Mouse (Mus musculus) liver, embryonic 16.5 days (tissue): Measurements from ENCODE around the gene Scn3b. TPM values are rescaled to one million over a fixed set of nuclear protein-coding genes. Genes with fewer than 3 reads are reported as not detected.

Experiments used
- ATAC-seq: fragments of 200-750 bp; cut with Nextera tagmentation; 2 replicates; pipeline ENCODE4 v1.8.0; 2017; ENCODE audit warnings: low read depth, mild to moderate bottlenecking, moderate number of reproducible peaks, moderate library complexity
- H3K27ac ChIP-seq: fragments of 300-500 bp; sonication (generic); 2 replicates; pipeline ENCODE4 v1.5.1; 2014; ENCODE audit warnings: mild to moderate bottlenecking, low read length
- H3K27me3 ChIP-seq: fragments of 300-500 bp; sonication (generic); 2 replicates; pipeline ENCODE4 v1.6.1; 2014; ENCODE audit warnings: low read depth, low read length, mixed read lengths; ENCODE audit not compliant: control insufficient read depth, insufficient read depth
- H3K36me3 ChIP-seq: fragments of 300-500 bp; sonication (generic); 2 replicates; pipeline ENCODE4 v1.6.1; 2014; ENCODE audit warnings: mild to moderate bottlenecking; ENCODE audit not compliant: control insufficient read depth, insufficient read depth
- H3K4me1 ChIP-seq: fragments of 300-500 bp; sonication (generic); 2 replicates; pipeline ENCODE4 v1.6.1; 2014; ENCODE audit warnings: low read depth, low read length, mixed read lengths; ENCODE audit not compliant: control insufficient read depth
- H3K4me2 ChIP-seq: fragments of 300-500 bp; sonication (generic); 2 replicates; pipeline ENCODE4 v1.6.1; 2014; ENCODE audit warnings: low read depth, low read length, mixed read lengths
- H3K4me3 ChIP-seq: fragments of 300-500 bp; sonication (generic); 2 replicates; pipeline ENCODE4 v1.5.1; 2014; ENCODE audit warnings: low read depth, mild to moderate bottlenecking, low read length
- H3K9ac ChIP-seq: fragments of 300-500 bp; sonication (generic); 2 replicates; pipeline ENCODE4 v1.6.1; 2014; ENCODE audit warnings: low read depth, low read length
- H3K9me3 ChIP-seq: fragments of 300-500 bp; sonication (generic); replicated peaks from 2 replicates; pipeline ENCODE4 v1.6.1; 2016; ENCODE audit warnings: low read length; ENCODE audit not compliant: control insufficient read depth
- WGBS: fragments of 180-500 bp; shearing (Covaris S2); extraction: QIAGEN DNeasy Blood & Tissue Kit; methylation state at CpG from one replicate; pipeline ENCODE4 v1.1.7; 2014; ENCODE audit not compliant: insufficient replicate concordance; 5-methylcytosine and 5-hydroxymethylcytosine counted together
- polyA plus RNA-seq: library from polyadenylated mRNA; unstranded; fragments of >200 nt; fragmentation: Nextera tagmentation; extraction: Ambion mirVana; gene quantifications from 2 replicates; pipeline ENCODE4 v1.2.1, GENCODE M21; 2015

The Scn3b gene
- polyA plus RNA-seq, 1 experiment from 2014 or later: 0.30 TPM

DNA sequence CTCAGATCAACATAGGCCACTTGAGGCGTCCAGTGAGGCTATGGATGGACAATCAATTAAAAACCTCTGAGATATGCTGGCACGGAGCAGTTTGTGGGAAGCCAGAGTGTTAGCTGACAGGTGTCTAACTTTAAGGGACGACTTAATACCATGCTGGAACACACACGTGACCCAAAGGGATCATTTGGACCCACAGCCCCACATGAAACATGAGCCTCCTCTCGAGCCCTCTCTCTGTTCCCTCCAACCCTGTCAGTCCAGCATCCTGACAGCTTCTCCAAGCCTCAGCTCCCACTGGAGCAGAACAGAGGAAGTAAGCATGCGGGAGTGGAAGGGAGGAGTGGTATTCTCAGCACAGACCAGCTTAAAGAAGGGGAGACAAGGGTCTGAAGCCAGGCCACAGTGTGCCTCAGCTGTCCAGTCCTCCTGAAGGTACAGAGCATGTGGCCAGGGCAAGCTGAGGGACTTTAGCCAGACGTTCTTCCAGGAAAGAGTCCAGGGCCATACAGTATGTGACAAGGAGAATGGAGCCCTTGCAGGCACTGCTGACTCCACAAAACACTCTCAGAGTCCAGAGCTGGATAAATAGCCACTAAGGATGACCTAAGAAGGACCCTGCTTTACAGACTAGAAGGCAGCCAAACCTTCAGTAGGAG, 57.4 kb downstream of the Scn3b start:
- Histone ChIP-seq H3K9me3 (no peaks in the 10 kb centered on the region), H3K36me3 (no peaks in the 10 kb centered on the region), H3K9ac (no peak overlapping the region), H3K27ac (no peak overlapping the region), H3K4me3 (no peak overlapping the region), H3K4me2 (no peak overlapping the region), H3K4me1 (peaks cover 2% of the 10 kb centered on the region; the same call in 1 of the 2 replicates), H3K27me3 (no peaks in the 10 kb centered on the region)
- WGBS: 39% methylated on average over 7 of the region's 7 CpGs
- ATAC-seq: no peak

DNA sequence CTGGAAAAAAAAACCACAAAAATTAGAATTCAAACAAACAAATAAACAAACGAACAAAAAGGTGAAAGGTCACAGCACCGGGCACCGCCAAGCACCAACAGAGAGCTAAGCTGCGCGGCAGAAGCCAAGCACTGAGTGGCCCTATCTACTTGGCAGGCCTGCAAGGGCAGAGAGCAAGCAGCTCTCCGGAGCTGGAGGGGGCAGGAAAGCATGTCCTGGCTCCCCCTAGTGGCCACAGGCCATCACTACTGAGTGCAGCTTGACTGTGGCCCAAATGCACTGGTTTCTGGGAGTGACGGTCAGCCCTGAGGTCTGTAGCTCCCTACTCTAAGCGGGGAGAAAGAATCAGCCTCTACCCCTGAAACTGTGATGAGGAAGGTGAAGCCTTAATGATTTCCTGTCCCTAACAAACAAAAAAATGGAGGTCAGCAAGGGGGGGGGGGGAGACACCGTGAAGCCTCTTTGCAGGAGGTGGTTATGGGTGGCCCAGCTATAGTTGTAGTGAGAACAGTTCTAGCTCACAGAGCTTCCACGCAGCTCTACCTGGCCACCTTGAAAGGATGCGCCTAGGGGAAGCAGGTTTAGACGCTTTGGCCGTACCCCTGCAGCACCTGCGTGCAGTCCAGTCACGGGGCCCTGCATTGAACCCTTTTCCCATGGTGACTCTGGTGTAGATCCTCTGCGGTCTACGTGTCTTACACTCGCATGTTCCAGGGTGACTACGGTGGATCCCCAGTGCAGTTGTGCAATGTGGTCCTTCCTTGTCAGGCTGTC, 61.8 kb downstream of the Scn3b start:
- 51% methylated on average over 19 of the region's 19 CpGs for WGBS

DNA sequence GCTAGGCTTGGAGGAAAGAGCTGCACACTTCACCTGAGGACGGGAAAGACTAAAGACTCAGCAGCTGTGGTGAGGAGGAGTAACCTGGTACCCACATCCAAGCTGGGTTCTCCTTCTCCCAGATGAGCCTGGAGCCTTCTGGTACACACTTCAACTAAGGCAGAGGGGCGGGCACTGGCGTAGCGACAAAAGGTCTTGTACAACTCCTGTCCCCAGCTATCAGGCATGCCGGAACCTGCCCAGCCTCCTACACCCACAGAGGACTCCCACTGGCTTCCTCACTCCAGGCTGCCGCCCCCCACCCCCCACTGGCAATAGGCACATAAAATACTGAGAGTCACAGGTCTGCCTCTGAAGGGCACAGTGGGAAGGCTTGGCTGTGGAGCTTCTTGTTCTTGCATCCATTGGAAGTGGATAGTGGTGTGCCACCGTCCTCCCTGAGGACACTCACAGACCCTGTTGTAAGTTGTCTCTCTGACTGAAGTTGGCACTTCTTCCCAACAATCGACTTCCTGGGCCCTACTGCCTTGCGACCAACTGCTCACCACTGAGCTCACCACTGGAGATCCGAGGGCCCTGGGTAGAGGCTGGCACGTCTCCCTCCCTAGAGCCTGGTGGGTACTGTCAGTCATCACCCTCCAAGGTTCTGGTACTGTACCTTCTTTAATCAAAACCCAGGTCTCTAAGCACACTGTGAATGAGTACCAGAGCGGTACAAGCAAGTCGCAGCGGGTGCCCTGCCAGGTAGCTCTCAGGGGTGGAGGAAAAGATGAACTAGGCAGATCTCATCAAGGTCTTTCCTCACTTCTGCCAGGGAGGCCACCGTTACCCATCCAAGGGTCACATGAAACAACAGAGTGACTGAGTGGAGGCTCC, 62.6 kb downstream of the Scn3b start:
- no peaks in the 10 kb centered on the region for H3K4me1 ChIP-seq
- H3K27me3 ChIP-seq: no peaks in the 10 kb centered on the region
- no peak for ATAC-seq
- no peaks in the 10 kb centered on the region for H3K9me3 ChIP-seq
- no peak overlapping the region for H3K4me3 ChIP-seq
- no peak overlapping the region for H3K4me2 ChIP-seq
- H3K27ac ChIP-seq: no peak overlapping the region
- H3K36me3 ChIP-seq: no peaks in the 10 kb centered on the region
- 68% methylated on average over 15 of the region's 15 CpGs for WGBS
- H3K9ac ChIP-seq: no peak overlapping the region

More for the DNA sequence above, 61.8 kb downstream of the Scn3b start:
- Histone ChIP-seq H3K9me3 (no peaks in the 10 kb centered on the region), H3K4me2 (no peak overlapping the region), H3K27me3 (no peaks in the 10 kb centered on the region), H3K36me3 (no peaks in the 10 kb centered on the region), H3K27ac (no peak overlapping the region), H3K9ac (no peak overlapping the region), H3K4me3 (no peak overlapping the region), H3K4me1 (no peaks in the 10 kb centered on the region)
- ATAC-seq: peak; percentile 79

DNA sequence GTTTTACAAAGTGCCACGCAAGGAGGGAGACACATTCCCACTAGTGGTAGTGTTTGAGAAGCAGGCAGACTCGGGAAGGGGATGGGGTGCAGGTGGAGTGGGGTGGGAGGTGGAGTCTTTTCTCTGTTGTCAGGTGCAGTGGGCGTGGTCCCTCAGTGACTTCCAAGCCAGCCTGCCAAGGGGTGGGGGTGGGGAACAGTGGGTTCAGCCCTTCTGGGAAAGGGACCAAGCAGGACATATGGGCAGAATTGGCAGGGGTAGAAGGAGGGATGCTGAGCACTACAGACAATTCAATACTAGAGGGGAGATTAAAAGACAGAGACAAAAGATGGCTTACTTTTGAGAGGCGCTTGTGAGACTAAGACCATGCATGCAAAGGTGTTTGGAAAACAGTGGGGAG, 63.3 kb downstream of the Scn3b start:
- no peak overlapping the region for H3K4me2 ChIP-seq
- no peaks in the 10 kb centered on the region for H3K36me3 ChIP-seq
- H3K9ac ChIP-seq: no peak overlapping the region
- H3K4me3 ChIP-seq: no peak overlapping the region
- 58% methylated on average over 4 of the region's 4 CpGs for WGBS
- H3K27me3 ChIP-seq: no peaks in the 10 kb centered on the region
- H3K4me1 ChIP-seq: no peaks in the 10 kb centered on the region
- ATAC-seq: no peak
- H3K27ac ChIP-seq: no peak overlapping the region
- H3K9me3 ChIP-seq: no peaks in the 10 kb centered on the region

DNA sequence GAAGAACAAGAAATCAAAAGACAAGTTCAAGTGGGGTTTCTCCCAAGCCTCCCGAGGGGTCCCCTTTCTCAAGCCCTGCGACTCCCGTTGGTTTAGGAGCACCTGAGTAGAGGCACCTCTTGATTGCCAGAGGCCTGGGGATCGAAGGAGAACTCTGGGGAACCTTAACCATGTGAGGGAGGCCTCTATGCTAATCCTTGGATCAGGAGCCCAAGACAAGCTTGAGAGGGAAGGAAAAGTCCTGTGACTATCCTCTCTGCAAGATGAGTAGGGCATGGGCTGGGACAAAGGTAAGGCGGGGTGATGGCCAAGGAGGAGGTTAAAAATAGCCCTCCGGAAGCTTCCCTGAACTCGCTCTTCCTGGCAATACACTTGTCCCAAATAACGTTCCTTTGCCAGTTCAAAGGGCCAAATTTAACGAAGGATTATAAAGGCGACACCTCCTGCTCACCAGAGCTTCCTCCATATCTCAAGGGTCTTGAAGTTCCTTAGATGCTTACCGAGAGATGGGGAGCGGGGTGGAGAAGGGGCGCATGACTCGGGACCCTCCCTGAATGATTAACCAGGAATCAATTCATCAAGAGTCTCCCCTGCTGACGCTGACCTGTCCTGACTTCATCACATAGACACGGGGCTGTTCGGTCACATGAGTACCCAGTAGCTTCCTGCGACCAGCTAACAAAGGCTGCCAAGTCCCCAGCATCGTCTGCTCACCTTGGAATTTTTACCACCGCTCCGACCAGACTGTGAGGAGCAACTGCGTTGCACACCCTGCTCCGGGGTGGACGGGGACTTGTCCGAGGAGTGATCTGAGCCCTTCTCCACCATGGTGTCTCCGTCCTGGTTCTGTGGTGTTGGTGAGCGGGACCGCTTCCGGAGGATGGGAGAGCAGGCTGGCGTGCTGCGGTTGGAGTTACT, 64.0 kb downstream of the Scn3b start:
- H3K9ac ChIP-seq: no peak overlapping the region
- 70% methylated on average over 31 of the region's 31 CpGs for WGBS
- no peaks in the 10 kb centered on the region for H3K9me3 ChIP-seq
- H3K4me3 ChIP-seq: no peak overlapping the region
- no peaks in the 10 kb centered on the region for H3K27me3 ChIP-seq
- no peaks in the 10 kb centered on the region for H3K36me3 ChIP-seq
- H3K27ac ChIP-seq: no peak overlapping the region
- no peaks in the 10 kb centered on the region for H3K4me1 ChIP-seq
- H3K4me2 ChIP-seq: no peak overlapping the region
- no peak for ATAC-seq

DNA sequence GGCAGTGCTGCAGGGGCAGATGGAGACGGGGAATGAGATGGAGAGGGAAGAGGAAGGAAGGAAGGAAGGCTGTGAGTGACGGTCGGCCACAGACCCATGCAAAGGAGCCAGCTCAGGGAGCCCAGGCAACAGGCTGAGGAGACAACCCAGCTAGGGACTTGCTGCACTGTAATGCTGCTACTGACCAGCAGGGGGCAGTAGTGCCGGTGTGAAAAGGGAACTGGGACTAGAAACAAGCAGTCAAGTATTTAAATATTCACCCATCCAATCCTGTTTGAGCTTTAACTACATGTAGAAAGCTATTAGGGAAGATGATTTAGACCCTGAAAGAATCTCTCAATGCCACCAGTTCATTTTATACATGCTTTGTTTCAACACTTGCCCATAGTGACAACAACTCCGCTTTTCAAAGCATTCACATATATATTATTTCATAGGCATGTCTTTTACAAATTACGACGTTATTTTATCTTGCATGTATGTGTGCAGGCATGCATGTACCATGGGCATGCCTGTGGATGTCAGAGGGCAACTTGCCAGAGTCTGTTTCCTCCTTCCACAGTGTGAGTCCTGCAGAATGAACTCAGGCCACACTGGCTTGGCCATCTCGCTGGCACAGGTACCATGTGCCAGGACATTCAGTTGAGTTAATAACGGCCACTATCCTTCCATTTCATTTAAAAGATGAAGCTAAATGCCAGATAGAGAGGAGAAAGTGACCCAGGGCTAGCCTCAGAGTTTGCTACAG, 64.8 kb downstream of the Scn3b start:
- Histone ChIP-seq H3K4me2 (no peak overlapping the region), H3K9ac (no peak overlapping the region), H3K4me3 (no peak overlapping the region), H3K27me3 (no peaks in the 10 kb centered on the region), H3K36me3 (no peaks in the 10 kb centered on the region), H3K9me3 (no peaks in the 10 kb centered on the region), H3K4me1 (no peaks in the 10 kb centered on the region), H3K27ac (no peak overlapping the region)
- WGBS: 36% methylated on average over 9 of the region's 9 CpGs
- ATAC-seq: no peak

DNA sequence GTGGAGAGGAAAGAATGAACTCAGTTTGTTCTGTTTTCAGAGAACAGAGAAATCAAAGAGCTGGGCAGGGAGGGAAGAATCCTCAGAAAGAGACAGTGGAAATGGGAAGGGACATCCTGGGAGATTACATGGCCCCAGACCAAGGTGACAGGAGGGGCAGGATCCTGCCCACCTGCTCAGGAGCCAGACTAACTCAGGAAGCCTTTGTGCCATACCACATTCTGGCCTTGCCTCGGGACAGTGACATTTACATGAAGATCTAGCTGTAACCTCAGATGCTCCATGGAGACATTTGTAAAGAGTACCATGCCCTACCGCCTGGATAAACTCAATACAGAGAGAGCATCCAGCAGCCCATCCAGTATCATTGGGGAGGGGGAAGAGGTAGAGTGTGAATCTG, 65.6 kb downstream of the Scn3b start:
- Histone ChIP-seq H3K27me3 (no peaks in the 10 kb centered on the region), H3K4me3 (no peak overlapping the region), H3K4me2 (no peak overlapping the region), H3K36me3 (no peaks in the 10 kb centered on the region), H3K4me1 (no peaks in the 10 kb centered on the region), H3K9ac (no peak overlapping the region), H3K27ac (no peak overlapping the region), H3K9me3 (no peaks in the 10 kb centered on the region)
- ATAC-seq: no peak
- 60% methylated on average over 2 of the region's 2 CpGs for WGBS

DNA sequence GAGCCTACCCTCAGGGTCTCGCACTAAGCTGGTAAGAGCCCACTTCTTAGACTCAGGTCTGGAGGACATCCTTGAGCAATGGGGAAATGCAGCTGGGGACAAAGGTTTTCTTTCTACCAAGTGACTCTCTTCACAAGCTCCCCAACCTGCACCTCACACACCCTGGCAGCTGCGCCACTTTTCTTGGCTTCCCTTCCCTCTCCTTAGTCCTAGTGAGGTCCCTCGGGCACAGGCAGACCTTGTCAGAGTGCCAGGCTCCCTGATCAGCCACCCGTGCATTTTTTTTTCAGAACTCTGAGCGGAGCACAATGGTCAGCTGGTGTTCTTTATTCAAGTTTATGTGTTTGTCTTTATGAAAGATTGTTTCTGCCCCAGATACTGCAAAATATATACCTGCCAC, 67.7 kb downstream of the Scn3b start:
- H3K9me3 ChIP-seq: no peaks in the 10 kb centered on the region
- 77% methylated on average over 5 of the region's 5 CpGs for WGBS
- no peak overlapping the region for H3K4me2 ChIP-seq
- H3K4me1 ChIP-seq: no peaks in the 10 kb centered on the region
- H3K4me3 ChIP-seq: no peak overlapping the region
- H3K27ac ChIP-seq: no peak overlapping the region
- no peak overlapping the region for H3K9ac ChIP-seq
- H3K36me3 ChIP-seq: no peaks in the 10 kb centered on the region
- no peaks in the 10 kb centered on the region for H3K27me3 ChIP-seq
- ATAC-seq: no peak
